Mouse (Mus musculus) embryonic facial prominence, embryonic 13.5 days (tissue): Measurements from ENCODE around the gene Ins2. TPM values are rescaled to one million over a fixed set of nuclear protein-coding genes. Genes with fewer than 3 reads are reported as not detected.

Experiments
- ATAC-seq: fragments of 200-750 bp; cut with Nextera tagmentation; 2 replicates; pipeline ENCODE4 v1.8.0; 2017; ENCODE audit warnings: low read depth; ENCODE audit not compliant: insufficient number of reproducible peaks, insufficient read depth, low FRiP score, low TSS enrichment
- H3K27ac ChIP-seq: fragments of 300-500 bp; sonication (generic); 2 replicates; pipeline ENCODE4 v1.5.1; 2015; ENCODE audit warnings: moderate library complexity, mild to moderate bottlenecking, inconsistent platforms
- H3K27me3 ChIP-seq: fragments of 300-500 bp; sonication (generic); 2 replicates; pipeline ENCODE4 v1.6.1; 2015; ENCODE audit warnings: mild to moderate bottlenecking, inconsistent platforms
- H3K36me3 ChIP-seq: fragments of 300-500 bp; sonication (generic); 2 replicates; pipeline ENCODE4 v1.6.1; 2015; ENCODE audit warnings: mild to moderate bottlenecking, inconsistent platforms
- H3K4me1 ChIP-seq: fragments of 300-500 bp; sonication (generic); 2 replicates; pipeline ENCODE4 v1.6.1; 2015; ENCODE audit warnings: inconsistent platforms
- H3K4me2 ChIP-seq: fragments of 300-500 bp; sonication (generic); 2 replicates; pipeline ENCODE4 v1.6.1; 2015; ENCODE audit warnings: moderate library complexity, mild to moderate bottlenecking, inconsistent platforms
- H3K4me3 ChIP-seq: fragments of 300-500 bp; sonication (generic); 2 replicates; pipeline ENCODE4 v1.5.1; 2015; ENCODE audit warnings: mild to moderate bottlenecking, inconsistent platforms
- H3K9ac ChIP-seq: fragments of 300-500 bp; sonication (generic); 2 replicates; pipeline ENCODE4 v1.6.1; 2015; ENCODE audit warnings: mild to moderate bottlenecking, inconsistent platforms
- H3K9me3 ChIP-seq: fragments of 300-500 bp; sonication (generic); 2 replicates; pipeline ENCODE4 v1.6.1; 2016; ENCODE audit warnings: inconsistent platforms
- WGBS: fragments of 180-500 bp; shearing (Covaris S2); methylation state at CpG from one replicate; pipeline ENCODE4 v1.1.7; 2015; ENCODE audit warnings: mixed read lengths; 5-methylcytosine and 5-hydroxymethylcytosine counted together
- polyA plus RNA-seq: library from polyadenylated mRNA; unstranded; fragments of >200 nt; fragmentation: Nextera tagmentation; extraction: Ambion mirVana; gene quantifications from 2 replicates; pipeline ENCODE4 v1.2.1, GENCODE M21; 2015

The Ins2 gene
- polyA plus RNA-seq, 1 experiment from 2014 or later: not detected

DNA sequence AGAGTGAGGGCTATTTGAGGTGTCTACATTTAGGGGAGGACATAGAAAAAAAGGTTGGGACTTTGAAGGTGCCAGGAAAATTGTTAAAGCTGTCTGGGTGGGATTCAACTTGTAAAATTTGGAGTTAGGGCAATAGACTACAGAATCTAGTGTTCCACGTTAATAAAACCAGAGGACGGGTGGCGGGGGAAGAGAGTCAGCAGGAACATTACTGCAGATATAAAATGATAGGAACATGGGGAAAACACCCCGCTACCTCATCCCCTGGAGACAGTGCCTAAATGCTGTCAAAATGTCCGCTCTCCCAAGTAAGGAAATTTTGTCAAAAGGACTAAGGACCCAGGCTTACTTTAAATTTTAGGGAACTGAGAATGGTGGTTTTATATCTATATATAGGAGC, 80.0 kb downstream of the Ins2 start:
- H3K27ac ChIP-seq: no peak overlapping the region
- 20% methylated on average over 5 of the region's 5 CpGs for WGBS

GRCm38 (mm10) chr7:142661811-142662210, 81.4 kb downstream of the Ins2 start:
- Histone ChIP-seq H3K4me1 (peaks cover 31% of the 10 kb centered on the region), H3K9me3 (no peaks in the 10 kb centered on the region), H3K27ac (no peak overlapping the region), H3K27me3 (peaks cover 100% of the 10 kb centered on the region), H3K4me3 (peak overlapping the region; percentile 65; the same call in 1 of the 2 replicates), H3K9ac (peak overlapping the region; percentile 93), H3K36me3 (peaks cover 7% of the 10 kb centered on the region; the same call in 1 of the 2 replicates), H3K4me2 (peak overlapping the region; percentile 69)
- no peak for ATAC-seq

More for the DNA sequence above, 80.0 kb downstream of the Ins2 start:
- H3K27me3 ChIP-seq: peaks cover 92% of the 10 kb centered on the region
- H3K9ac ChIP-seq: peak overlapping the region; percentile 73
- peaks cover 19% of the 10 kb centered on the region; the same call in 1 of the 2 replicates for H3K36me3 ChIP-seq
- peaks cover 26% of the 10 kb centered on the region for H3K4me1 ChIP-seq
- ATAC-seq: no peak
- H3K4me2 ChIP-seq: peak overlapping the region; percentile 61
- no peaks in the 10 kb centered on the region for H3K9me3 ChIP-seq
- peak overlapping the region; percentile 37 for H3K4me3 ChIP-seq

DNA sequence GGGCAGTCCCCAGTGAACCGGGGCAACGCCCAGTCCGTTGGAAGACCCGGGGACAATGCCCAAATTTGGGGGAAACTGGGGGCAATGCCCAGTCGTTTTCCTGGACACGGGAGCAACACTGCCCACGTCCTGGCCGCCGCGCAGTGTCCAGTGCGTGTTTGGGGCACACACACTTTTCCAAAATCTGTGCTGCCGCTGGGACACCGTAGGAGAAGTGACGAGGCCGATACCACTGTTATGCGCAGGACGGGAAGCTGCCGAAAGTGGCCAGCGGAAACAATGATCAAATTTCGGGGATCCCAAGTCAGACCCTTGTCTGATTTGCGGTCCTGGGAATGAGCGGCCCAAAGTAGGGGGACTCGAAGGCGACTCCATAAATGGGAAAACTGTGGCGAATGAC, 82.1 kb downstream of the Ins2 start:
- Histone ChIP-seq H3K4me3 (peak overlapping the region; percentile 65), H3K4me2 (peak overlapping the region; percentile 69), H3K36me3 (no peaks in the 10 kb centered on the region), H3K4me1 (peaks cover 37% of the 10 kb centered on the region), H3K27ac (peak overlapping the region; percentile 96), H3K9ac (peak overlapping the region; percentile 93), H3K27me3 (peaks cover 100% of the 10 kb centered on the region), H3K9me3 (no peaks in the 10 kb centered on the region)
- 2% methylated on average over 25 of the region's 25 CpGs for WGBS
- no peak for ATAC-seq

DNA sequence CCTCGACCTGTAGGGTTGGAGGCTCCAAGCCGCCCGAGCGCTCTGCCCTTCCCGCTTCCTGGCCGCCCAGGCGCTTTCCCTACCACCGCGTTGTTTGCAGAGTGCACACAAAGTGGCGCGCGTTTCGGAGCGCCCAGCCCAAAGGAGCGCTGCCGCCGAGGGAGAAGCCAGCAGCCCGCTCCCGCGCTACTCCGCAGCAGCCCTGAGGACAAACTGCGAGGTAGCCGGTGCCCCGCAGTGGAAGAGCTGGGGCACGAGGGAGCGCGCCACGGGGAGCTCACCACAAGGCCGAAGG, 82.6 kb downstream of the Ins2 start:
- ATAC-seq: no peak
- Histone ChIP-seq H3K4me1 (peaks cover 42% of the 10 kb centered on the region), H3K4me3 (peak overlapping the region; percentile 65), H3K36me3 (peaks cover 2% of the 10 kb centered on the region), H3K27ac (peak overlapping the region; percentile 96), H3K27me3 (peaks cover 100% of the 10 kb centered on the region), H3K9ac (peak overlapping the region; percentile 93), H3K9me3 (no peaks in the 10 kb centered on the region), H3K4me2 (peak overlapping the region; percentile 69)
- WGBS: under 1% methylated on average over 29 of the region's 29 CpGs

DNA sequence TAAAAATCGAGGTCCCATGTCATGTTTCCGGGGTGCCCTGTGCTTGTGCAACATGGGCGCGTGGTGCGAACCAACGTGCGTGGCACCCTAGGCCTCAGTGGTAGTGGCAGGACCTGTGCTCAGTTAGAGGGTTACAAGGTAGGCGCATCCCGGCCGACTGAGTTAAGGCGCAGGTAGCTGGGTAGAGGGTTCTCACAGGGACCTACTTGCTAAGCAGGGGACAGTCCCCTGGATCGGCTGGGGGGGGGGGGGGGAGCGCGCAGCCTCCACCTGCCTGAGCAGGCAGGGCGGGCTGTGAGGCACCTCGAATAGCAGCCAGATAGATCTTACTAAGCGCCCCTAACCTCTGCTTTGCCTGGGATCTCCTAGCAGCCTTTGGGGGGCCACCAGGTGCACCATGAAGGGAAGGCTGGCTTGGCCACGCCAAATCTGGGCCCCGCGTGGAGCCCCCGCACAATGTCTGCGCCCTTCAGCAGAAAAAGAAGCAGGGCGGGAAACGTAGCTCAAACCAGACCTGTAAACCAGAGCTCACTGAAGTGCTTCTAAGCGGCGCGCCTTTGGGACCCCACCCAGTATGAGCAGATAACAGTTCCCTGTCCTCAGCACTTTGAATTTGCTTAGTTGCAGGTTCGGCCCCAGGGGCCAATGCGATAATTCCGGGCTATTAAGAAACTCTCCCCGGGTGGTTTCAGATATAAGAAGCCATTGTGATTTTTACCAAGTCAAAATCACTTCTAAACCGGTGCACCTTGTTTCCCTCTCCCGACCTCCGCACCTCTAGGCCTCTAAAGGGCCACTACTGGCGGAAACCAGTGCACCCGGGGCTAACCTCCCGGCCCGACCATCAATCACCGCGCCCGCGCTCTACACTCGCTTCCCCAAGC, 83.2 kb downstream of the Ins2 start:
- Histone ChIP-seq H3K27ac (peak overlapping the region; percentile 96), H3K27me3 (peaks cover 100% of the 10 kb centered on the region), H3K4me2 (peak overlapping the region; percentile 69), H3K9me3 (no peaks in the 10 kb centered on the region), H3K36me3 (peaks cover 8% of the 10 kb centered on the region), H3K4me3 (peak overlapping the region; percentile 65), H3K9ac (peak overlapping the region; percentile 93), H3K4me1 (peaks cover 47% of the 10 kb centered on the region)
- under 1% methylated on average over 43 of the region's 43 CpGs for WGBS
- 0 out of 2 replicates have a peak, but pooled peaks have one; percentile 3 for ATAC-seq

DNA sequence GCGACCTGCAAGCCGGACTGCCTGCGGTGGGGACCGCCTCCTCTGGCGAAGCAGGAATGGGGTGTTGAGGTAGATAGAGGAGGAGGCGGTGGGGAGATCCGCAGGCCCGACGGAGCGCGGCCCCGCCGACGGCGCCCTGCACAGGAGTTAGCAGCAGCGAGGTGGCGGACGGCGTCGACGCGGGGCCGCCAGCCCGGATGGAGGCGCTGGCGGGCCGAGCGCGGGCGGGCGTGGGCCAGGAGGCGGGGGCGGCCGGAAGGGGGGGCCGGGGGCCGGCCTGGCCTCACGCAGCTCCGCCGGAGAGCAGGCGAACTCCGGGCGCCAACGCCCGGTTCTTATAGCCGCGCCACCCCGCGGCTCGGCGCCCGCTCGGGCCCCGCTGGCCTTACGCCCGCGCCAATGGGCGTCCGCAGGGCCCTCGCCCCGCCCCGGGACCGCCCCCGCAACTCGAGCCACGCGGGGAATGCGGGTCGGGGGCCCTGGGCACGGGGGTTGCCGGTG, 84.0 kb downstream of the Ins2 start:
- peak overlapping the region; percentile 96 for H3K27ac ChIP-seq
- H3K36me3 ChIP-seq: peaks cover 15% of the 10 kb centered on the region
- peak overlapping the region; percentile 93 for H3K9ac ChIP-seq
- H3K4me2 ChIP-seq: peak overlapping the region; percentile 69
- under 1% methylated on average over 59 of the region's 70 CpGs for WGBS
- H3K4me1 ChIP-seq: peaks cover 47% of the 10 kb centered on the region
- peak; percentile 77 for ATAC-seq
- H3K9me3 ChIP-seq: no peaks in the 10 kb centered on the region
- H3K4me3 ChIP-seq: peak overlapping the region; percentile 65
- H3K27me3 ChIP-seq: peaks cover 100% of the 10 kb centered on the region

DNA sequence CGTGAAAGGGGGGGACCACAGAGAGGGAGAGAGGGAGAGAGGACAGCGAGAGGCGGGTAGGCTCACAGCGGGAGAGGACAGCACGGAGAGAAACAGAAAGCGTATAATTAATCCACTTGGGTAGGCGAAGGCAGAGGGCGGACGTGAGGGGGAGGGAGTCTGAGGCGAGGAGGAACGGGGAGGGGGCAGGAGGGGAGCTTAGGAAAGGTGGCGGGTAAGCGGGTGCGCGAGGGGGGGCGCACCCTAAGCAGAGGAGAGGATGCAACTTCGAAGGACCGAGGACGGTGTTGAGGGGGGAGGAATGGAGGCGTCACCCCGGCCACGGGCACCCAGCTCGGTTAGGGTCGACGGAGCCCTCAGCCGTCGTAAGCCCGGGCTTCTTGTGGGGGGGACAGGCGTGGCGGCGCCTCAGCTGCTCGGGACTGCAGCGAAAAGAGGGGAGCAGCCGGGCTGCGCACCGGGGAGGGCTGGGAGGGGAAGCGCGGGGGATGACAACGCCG, 84.5 kb downstream of the Ins2 start:
- Histone ChIP-seq H3K9me3 (no peaks in the 10 kb centered on the region), H3K27me3 (peaks cover 100% of the 10 kb centered on the region), H3K4me3 (peak overlapping the region; percentile 65), H3K36me3 (peaks cover 20% of the 10 kb centered on the region), H3K27ac (peak overlapping the region; percentile 96), H3K4me2 (peak overlapping the region; percentile 69), H3K4me1 (peaks cover 48% of the 10 kb centered on the region), H3K9ac (peak overlapping the region; percentile 93)
- under 1% methylated on average over 39 of the region's 40 CpGs for WGBS
- peak; percentile 20; the same call in 1 of the 2 replicates for ATAC-seq

DNA sequence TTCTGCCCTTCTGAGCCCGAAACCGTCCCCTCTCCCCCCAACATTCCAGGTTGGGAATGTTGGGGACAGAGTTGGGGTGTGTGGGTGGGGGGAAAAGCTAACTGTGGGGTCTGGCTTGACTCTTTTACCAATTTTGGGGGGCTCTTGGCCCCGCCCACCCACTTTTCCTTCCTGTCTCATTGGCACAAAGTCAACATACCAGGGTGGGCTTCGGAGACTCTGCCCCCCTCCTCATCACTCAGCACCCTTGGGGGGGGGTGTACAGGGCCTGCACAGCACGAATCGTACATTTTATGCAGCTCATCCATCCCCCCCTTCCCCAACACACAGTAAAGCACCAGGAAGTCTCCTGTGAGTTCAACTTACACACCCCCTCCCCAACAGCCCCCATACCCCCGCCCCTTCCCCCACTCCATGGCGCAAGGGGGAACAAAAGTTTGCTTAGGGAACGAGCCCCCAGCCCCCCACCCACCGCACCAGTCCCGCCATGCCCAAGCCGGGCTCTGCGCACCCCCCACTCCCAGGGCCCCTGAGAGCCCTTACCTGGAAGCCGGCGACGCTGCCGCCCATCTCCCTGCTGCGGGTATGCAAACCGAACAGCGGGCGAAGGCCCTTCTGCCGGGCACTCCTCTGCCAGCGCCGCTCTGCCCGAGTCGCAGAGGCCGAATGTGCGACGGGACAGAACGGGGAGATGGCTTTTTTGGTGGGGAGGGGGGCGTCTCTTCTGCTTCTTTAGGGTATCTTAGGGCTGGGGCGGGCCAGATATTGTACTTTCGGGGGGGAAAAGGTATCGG, 85.2 kb downstream of the Ins2 start:
- Histone ChIP-seq H3K36me3 (peaks cover 25% of the 10 kb centered on the region), H3K4me1 (peaks cover 49% of the 10 kb centered on the region), H3K4me3 (peak overlapping the region; percentile 65), H3K9ac (peak overlapping the region; percentile 93), H3K4me2 (peak overlapping the region; percentile 69), H3K9me3 (no peaks in the 10 kb centered on the region), H3K27ac (peak overlapping the region; percentile 96), H3K27me3 (peaks cover 98% of the 10 kb centered on the region)
- 1% methylated on average over 34 of the region's 34 CpGs for WGBS
- ATAC-seq: no peak

DNA sequence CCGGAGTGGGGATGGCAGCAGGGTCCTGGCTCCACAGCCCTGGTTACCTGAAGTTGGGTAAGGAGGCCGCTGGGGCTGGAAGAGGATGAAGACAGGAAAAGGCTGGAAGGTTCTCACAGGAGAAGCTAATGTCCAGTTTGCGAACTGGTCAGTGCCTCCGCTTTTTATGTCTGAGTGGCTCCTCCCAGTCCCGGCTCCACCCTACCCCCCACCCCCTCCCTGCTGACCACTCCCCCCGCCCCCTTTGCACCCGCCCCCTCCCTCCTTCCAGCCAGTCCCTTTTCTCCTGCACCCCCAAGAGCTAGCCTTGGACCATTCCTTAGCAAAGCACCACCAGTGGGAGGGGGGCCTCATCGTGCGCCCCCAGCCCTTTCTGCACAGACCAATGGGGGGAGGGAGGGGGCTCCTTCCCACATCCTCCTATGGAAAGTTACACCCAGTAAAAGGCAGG, 85.8 kb downstream of the Ins2 start:
- no peak for ATAC-seq
- H3K9ac ChIP-seq: peak overlapping the region; percentile 93
- no peaks in the 10 kb centered on the region for H3K9me3 ChIP-seq
- H3K27ac ChIP-seq: peak overlapping the region; percentile 96
- WGBS: 10% methylated on average over 8 of the region's 9 CpGs
- peak overlapping the region; percentile 69 for H3K4me2 ChIP-seq
- H3K4me1 ChIP-seq: peaks cover 49% of the 10 kb centered on the region
- H3K36me3 ChIP-seq: peaks cover 28% of the 10 kb centered on the region
- peaks cover 94% of the 10 kb centered on the region for H3K27me3 ChIP-seq
- H3K4me3 ChIP-seq: peak overlapping the region; percentile 65

- ATAC-seq: no peak
- H3K36me3 ChIP-seq: peaks cover 38% of the 10 kb centered on the region
- peak overlapping the region; percentile 65 for H3K4me3 ChIP-seq
- H3K4me1 ChIP-seq: peaks cover 48% of the 10 kb centered on the region
- peak overlapping the region; percentile 72; the same call in 1 of the 2 replicates for H3K27ac ChIP-seq
- 41% methylated on average over 4 of the region's 4 CpGs for WGBS
- peaks cover 86% of the 10 kb centered on the region for H3K27me3 ChIP-seq
- peak overlapping the region; percentile 69 for H3K4me2 ChIP-seq
- peak overlapping the region; percentile 93 for H3K9ac ChIP-seq
- H3K9me3 ChIP-seq: no peaks in the 10 kb centered on the region
Observed at GRCm38 (mm10) chr7:142656055-142656454, 87.1 kb downstream of the Ins2 start.

DNA sequence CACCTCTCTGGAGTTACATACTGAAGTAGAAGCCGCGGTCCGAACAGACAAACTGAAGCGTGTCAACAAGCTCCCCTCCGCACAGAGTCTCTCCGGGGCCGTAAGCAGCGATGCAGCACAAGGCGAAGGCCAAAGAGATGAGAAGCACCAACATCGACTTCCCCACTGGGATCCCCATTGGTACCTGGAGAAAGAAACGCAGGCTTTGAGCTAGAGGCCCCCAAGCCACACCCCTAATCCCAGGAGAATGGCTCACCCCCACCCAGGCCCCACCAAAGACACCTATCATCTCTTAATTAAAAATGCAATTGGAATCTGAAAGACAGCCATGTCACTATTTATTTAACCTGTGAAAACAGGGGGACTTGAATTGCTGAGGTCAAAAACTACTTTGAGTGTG, 87.5 kb downstream of the Ins2 start:
- H3K4me2 ChIP-seq: peak overlapping the region; percentile 69
- 17% methylated on average over 11 of the region's 11 CpGs for WGBS
- no peak for ATAC-seq
- H3K9ac ChIP-seq: peak overlapping the region; percentile 93
- H3K9me3 ChIP-seq: no peaks in the 10 kb centered on the region
- H3K27me3 ChIP-seq: peaks cover 81% of the 10 kb centered on the region
- peaks cover 44% of the 10 kb centered on the region for H3K4me1 ChIP-seq
- peak overlapping the region; percentile 65 for H3K4me3 ChIP-seq
- H3K27ac ChIP-seq: no peak overlapping the region; the same call in 1 of the 2 replicates
- peaks cover 42% of the 10 kb centered on the region for H3K36me3 ChIP-seq
